Comparison of ENCODE assay signal across 13 mouse cellular contexts in genomic region chr1:35995691-35996090, GRCm38 (mm10).
DNase-seq lines count a peak whose midpoint lies in the region; ATAC-seq and TF ChIP-seq lines count a peak whose summit lies in the region.
"Had no signal": no experiment of that assay in that cellular context is flagged by ENCODE, and none has a peak within 500 bp of the region (broad histone marks: within the 10 kb centered on the region; RNA-seq: fewer than 3 reads in every experiment).

No protein-coding gene starts in this region.

- 0 out of 2 replicates have a peak, but pooled peaks cover 3% of the 10 kb centered on the region for H3K4me1 ChIP-seq in midbrain, embryonic 11.5 days (ENCODE audit: control insufficient read depth, insufficient read depth, low read length)
- H3K4me1 ChIP-seq in midbrain, embryonic 15.5 days = no peaks in the 10 kb centered on the region

- no peak overlapping the region for H3K27ac ChIP-seq in midbrain, embryonic 11.5 days (ENCODE audit: low read depth, low read length)
- no peak overlapping the region for H3K27ac ChIP-seq in midbrain, embryonic 15.5 days
- H3K27ac ChIP-seq in layer of hippocampus, adult 2 months = no peak overlapping the region
- H3K27ac ChIP-seq: hindbrain, postnatal 0 days; kidney, postnatal 0 days had no signal

- no peak overlapping the region for H3K4me3 ChIP-seq in midbrain, embryonic 11.5 days (ENCODE audit: low read depth, low read length)
- H3K4me3 ChIP-seq in midbrain, embryonic 15.5 days = no peak overlapping the region
- no peak overlapping the region for H3K4me3 ChIP-seq in layer of hippocampus, adult 2 months
- H3K4me3 ChIP-seq: myocyte had no signal

- H3K36me3 ChIP-seq in midbrain, embryonic 11.5 days (ENCODE audit: control insufficient read depth, insufficient read depth, low read length) = no peaks in the 10 kb centered on the region
- H3K36me3 ChIP-seq in midbrain, embryonic 15.5 days (replicated peaks) = no peaks in the 10 kb centered on the region

- peak; percentile 61 for DNase-seq in midbrain, embryonic 11.5 days (ENCODE audit: low spot score, missing footprints)
- peak; percentile 40 to 61 for DNase-seq in layer of hippocampus, adult 2 months (ENCODE audit: low spot score in 2 of 2)
- peak; percentile 40 to 51 for DNase-seq in right cerebral cortex, postnatal 10 days (ENCODE audit: low spot score in 2 of 2)
- no peak for DNase-seq in ovary, postnatal 36 days (ENCODE audit: low spot score)
- DNase-seq in cerebellum, postnatal 36 days = no peak
- no peak for DNase-seq in adrenal gland, adult 8-10 months
- DNase-seq in spleen, postnatal 36 days (ENCODE audit: low spot score in 2 of 2) = no peak
- DNase-seq: cerebellum, adult 9-11 months; gastrocnemius, postnatal 10 days had no signal

- no peaks in the 10 kb centered on the region for H3K27me3 ChIP-seq in midbrain, embryonic 11.5 days (ENCODE audit: control insufficient read depth, insufficient read depth, low read length)
- H3K27me3 ChIP-seq in midbrain, embryonic 15.5 days (replicated peaks) = no peaks in the 10 kb centered on the region

- TF ChIP-seq CTCF in layer of hippocampus, adult 2 months (conservative IDR thresholded peaks at IDR 0.05) = no peak

- no peak overlapping the region for H3K4me2 ChIP-seq in midbrain, embryonic 11.5 days
- no peak overlapping the region for H3K4me2 ChIP-seq in midbrain, embryonic 15.5 days

- H3K9me3 ChIP-seq in midbrain, embryonic 11.5 days (ENCODE audit: control insufficient read depth, low read length) = no peaks in the 10 kb centered on the region
- H3K9me3 ChIP-seq in midbrain, embryonic 15.5 days = no peaks in the 10 kb centered on the region; the same call in 1 of the 2 replicates

- no peak for ATAC-seq in midbrain, embryonic 11.5 days (ENCODE audit: low FRiP score)
- ATAC-seq in midbrain, embryonic 15.5 days (replicated peaks) = no peak
- ATAC-seq: hindbrain, postnatal 0 days had no signal

- 81% methylated on average over 6 of the region's 6 CpGs for WGBS in midbrain, embryonic 11.5 days
- 74% methylated on average over 6 of the region's 6 CpGs for WGBS in midbrain, embryonic 15.5 days

- H3K9ac ChIP-seq in midbrain, embryonic 11.5 days (ENCODE audit: low read length) = no peak overlapping the region
- no peak overlapping the region for H3K9ac ChIP-seq in midbrain, embryonic 15.5 days

Comparison
In these comparisons a context has a peak if more than half of its experiments do, and no peak if none do; other contexts are left out.
1. DNase-seq: peak in midbrain, embryonic 11.5 days (single experiment), layer of hippocampus, adult 2 months (2 of 2) and right cerebral cortex, postnatal 10 days (2 of 2); none in ovary, postnatal 36 days (single experiment), cerebellum, postnatal 36 days (0 of 2), adrenal gland, adult 8-10 months (single experiment) and spleen, postnatal 36 days (0 of 2).